Mouse (Mus musculus): ENCODE data around the gene Cacna2d2. TPM values are rescaled to one million over a fixed set of nuclear protein-coding genes. Genes with fewer than 3 reads are reported as not detected.
A peak's percentile ranks its signal among the peaks of the same experiment; 100 is the strongest.

Gene Cacna2d2
- polyA plus RNA-seq, 1 experiment from 2014 or later: 9.8 TPM

GRCm38 (mm10) chr9:107409449-107409848 is 10.0 kb downstream of the Cacna2d2 start:
- H3K36me3 ChIP-seq: no peaks in the 10 kb centered on the region
- ATAC-seq (ENCODE audit: low FRiP score): no peak
- 79% methylated on average over 4 of the region's 4 CpGs for WGBS
- H3K4me2 ChIP-seq: no peak overlapping the region
- H3K27me3 ChIP-seq (replicated peaks): no peaks in the 10 kb centered on the region
- H3K27ac ChIP-seq (replicated peaks): no peak overlapping the region
- H3K9ac ChIP-seq (replicated peaks): no peak overlapping the region
- H3K4me1 ChIP-seq: peaks cover 7% of the 10 kb centered on the region
- no peak overlapping the region for H3K4me3 ChIP-seq (replicated peaks)
- no peaks in the 10 kb centered on the region for H3K9me3 ChIP-seq (replicated peaks)

DNA sequence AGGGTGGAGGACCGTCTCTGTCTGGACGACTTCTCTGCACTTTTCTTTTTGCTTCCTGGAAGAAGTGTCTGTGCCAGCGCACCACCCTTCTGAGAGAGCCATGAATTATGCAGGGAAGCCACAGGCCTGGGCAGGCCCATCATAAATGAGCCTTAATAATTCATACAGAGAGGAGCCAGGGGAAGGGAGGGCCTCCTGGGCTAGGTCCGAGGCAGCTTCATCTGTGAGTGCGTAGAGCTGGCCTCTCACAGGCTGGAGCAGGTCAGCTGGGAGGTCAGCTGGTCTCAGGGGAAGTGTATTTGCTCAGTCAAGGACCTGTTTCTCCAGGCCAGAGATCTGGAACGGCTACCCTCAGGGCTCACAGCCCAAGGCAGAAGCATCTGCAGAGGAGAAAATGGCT is 17.7 kb downstream of the Cacna2d2 start:
- Histone ChIP-seq H3K27ac (replicated peaks) (0 out of 2 replicates have a peak overlapping the region, but pooled peaks have one; percentile 24), H3K4me2 (no peak overlapping the region), H3K9me3 (replicated peaks) (no peaks in the 10 kb centered on the region), H3K4me1 (peaks cover 21% of the 10 kb centered on the region), H3K27me3 (replicated peaks) (no peaks in the 10 kb centered on the region), H3K36me3 (no peaks in the 10 kb centered on the region), H3K9ac (replicated peaks) (no peak overlapping the region), H3K4me3 (replicated peaks) (no peak overlapping the region)
- 55% methylated on average over 6 of the region's 6 CpGs for WGBS
- ATAC-seq (ENCODE audit: low FRiP score): no peak; the same call in 1 of the 2 replicates

DNA sequence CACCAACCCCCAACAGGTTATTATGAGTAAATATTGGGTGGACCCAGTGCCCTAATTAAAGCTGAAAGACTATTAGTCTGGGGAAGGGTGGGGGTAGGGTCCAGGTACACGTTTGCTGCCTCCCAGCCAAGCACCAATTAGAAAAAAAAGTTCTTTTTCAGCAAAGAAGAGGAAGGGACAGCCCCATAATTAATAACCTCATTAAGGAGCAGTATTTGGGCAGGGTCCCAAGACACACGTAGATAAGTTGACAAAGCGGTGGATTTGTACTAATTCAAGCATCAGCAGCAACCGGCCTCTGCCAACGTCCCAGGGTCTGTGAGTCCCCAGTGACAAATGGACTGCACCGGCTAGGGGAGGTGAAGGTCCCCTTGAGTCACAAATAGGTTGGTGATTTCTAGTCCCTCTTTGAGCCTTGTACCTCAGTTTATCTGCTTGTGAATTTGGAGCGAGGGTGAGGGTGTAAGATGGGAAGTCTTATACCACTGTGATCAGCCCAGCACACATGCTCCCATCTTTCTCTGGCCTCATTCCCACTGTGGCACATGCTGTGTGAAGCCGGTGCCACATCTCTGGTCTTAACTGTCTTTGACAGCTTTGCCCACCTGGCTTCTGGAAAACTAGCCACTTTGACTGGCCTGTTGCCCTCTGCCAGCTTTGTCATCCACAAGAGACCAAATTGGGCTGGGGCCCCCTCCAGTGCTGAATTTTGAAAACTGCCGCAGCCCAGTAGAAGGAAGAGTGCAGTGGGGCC is 20.3 kb downstream of the Cacna2d2 start:
- no peaks in the 10 kb centered on the region for H3K9me3 ChIP-seq (replicated peaks)
- no peak for ATAC-seq (ENCODE audit: low FRiP score)
- H3K4me1 ChIP-seq: peaks cover 30% of the 10 kb centered on the region
- H3K27ac ChIP-seq (replicated peaks): no peak overlapping the region
- H3K4me3 ChIP-seq (replicated peaks): no peak overlapping the region
- WGBS: 70% methylated on average over 9 of the region's 9 CpGs
- no peak overlapping the region for H3K9ac ChIP-seq (replicated peaks)
- no peaks in the 10 kb centered on the region for H3K36me3 ChIP-seq
- no peak overlapping the region for H3K4me2 ChIP-seq
- no peaks in the 10 kb centered on the region for H3K27me3 ChIP-seq (replicated peaks)

GRCm38 (mm10) chr9:107420898-107421297 is 21.5 kb downstream of the Cacna2d2 start:
- peak overlapping the region; percentile 4; the same call in 1 of the 2 replicates for H3K27ac ChIP-seq (replicated peaks)
- no peaks in the 10 kb centered on the region for H3K36me3 ChIP-seq
- H3K4me1 ChIP-seq: peaks cover 35% of the 10 kb centered on the region

GRCm38 (mm10) chr9:107422878-107423277 is 23.5 kb downstream of the Cacna2d2 start:
- no peaks in the 10 kb centered on the region for H3K36me3 ChIP-seq
- no peak overlapping the region for H3K4me2 ChIP-seq
- H3K4me1 ChIP-seq: peaks cover 41% of the 10 kb centered on the region
- 62% methylated on average over 2 of the region's 2 CpGs for WGBS
- H3K27ac ChIP-seq (replicated peaks): no peak overlapping the region
- H3K9ac ChIP-seq (replicated peaks): no peak overlapping the region
- H3K4me3 ChIP-seq (replicated peaks): no peak overlapping the region
- no peaks in the 10 kb centered on the region for H3K9me3 ChIP-seq (replicated peaks)
- no peaks in the 10 kb centered on the region for H3K27me3 ChIP-seq (replicated peaks)
- ATAC-seq (ENCODE audit: low FRiP score): no peak

More at GRCm38 (mm10) chr9:107420898-107421297, 21.5 kb downstream of the Cacna2d2 start:
- H3K4me2 ChIP-seq: no peak overlapping the region
- no peaks in the 10 kb centered on the region for H3K27me3 ChIP-seq (replicated peaks)
- H3K9me3 ChIP-seq (replicated peaks): no peaks in the 10 kb centered on the region
- H3K4me3 ChIP-seq (replicated peaks): no peak overlapping the region
- WGBS: 58% methylated on average over 5 of the region's 5 CpGs
- H3K9ac ChIP-seq (replicated peaks): no peak overlapping the region
- ATAC-seq (ENCODE audit: low FRiP score): no peak

DNA sequence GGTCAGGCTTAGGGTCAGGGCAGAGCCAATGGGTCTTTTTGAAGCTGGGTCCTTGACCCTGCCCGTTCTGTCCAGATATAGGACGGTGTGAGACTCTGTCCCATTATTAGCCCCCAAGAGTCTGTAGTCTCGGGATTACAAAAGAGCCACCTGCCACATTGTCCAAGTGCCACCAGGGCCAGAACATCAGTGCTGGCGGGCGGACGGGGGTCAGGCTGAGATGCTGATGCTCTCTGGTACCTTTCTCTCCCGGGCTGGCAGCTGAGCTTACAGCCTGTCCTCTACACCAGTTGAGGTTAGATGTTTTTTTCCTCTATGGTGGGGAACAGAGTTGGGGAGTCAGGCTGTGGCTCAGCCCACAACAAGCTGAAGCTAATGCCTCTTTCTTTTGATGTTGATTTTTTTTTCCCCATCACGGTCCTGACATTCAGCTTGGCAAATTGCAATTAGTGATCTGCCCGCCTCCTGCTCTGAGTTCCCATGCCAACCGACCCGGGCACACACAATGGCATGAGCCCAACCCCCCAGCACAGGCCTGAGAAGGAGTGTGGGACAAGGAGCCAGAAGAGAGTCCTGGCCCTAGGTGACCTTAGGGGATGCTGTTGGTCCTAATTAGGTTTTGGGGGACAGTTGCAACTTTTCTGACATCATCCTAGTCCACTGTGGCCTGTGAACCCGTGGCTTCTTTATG is 25.2 kb downstream of the Cacna2d2 start:
- Histone ChIP-seq H3K4me1 (peaks cover 53% of the 10 kb centered on the region), H3K9ac (replicated peaks) (no peak overlapping the region), H3K36me3 (no peaks in the 10 kb centered on the region), H3K27me3 (replicated peaks) (no peaks in the 10 kb centered on the region), H3K27ac (replicated peaks) (no peak overlapping the region), H3K4me2 (no peak overlapping the region), H3K4me3 (replicated peaks) (no peak overlapping the region), H3K9me3 (replicated peaks) (no peaks in the 10 kb centered on the region)
- no peak for ATAC-seq (ENCODE audit: low FRiP score)
- 35% methylated on average over 12 of the region's 12 CpGs for WGBS

GRCm38 (mm10) chr9:107427876-107428275 is 28.5 kb downstream of the Cacna2d2 start:
- H3K27ac ChIP-seq (replicated peaks): 0 out of 2 replicates have a peak overlapping the region, but pooled peaks have one; percentile 28
- H3K4me1 ChIP-seq: peaks cover 72% of the 10 kb centered on the region
- ATAC-seq (ENCODE audit: low FRiP score): no peak
- no peak overlapping the region for H3K4me3 ChIP-seq (replicated peaks)
- no peak overlapping the region for H3K9ac ChIP-seq (replicated peaks)
- H3K9me3 ChIP-seq (replicated peaks): no peaks in the 10 kb centered on the region
- H3K4me2 ChIP-seq: no peak overlapping the region
- H3K27me3 ChIP-seq (replicated peaks): no peaks in the 10 kb centered on the region
- no peaks in the 10 kb centered on the region for H3K36me3 ChIP-seq
- WGBS: 64% methylated on average over 7 of the region's 7 CpGs

DNA sequence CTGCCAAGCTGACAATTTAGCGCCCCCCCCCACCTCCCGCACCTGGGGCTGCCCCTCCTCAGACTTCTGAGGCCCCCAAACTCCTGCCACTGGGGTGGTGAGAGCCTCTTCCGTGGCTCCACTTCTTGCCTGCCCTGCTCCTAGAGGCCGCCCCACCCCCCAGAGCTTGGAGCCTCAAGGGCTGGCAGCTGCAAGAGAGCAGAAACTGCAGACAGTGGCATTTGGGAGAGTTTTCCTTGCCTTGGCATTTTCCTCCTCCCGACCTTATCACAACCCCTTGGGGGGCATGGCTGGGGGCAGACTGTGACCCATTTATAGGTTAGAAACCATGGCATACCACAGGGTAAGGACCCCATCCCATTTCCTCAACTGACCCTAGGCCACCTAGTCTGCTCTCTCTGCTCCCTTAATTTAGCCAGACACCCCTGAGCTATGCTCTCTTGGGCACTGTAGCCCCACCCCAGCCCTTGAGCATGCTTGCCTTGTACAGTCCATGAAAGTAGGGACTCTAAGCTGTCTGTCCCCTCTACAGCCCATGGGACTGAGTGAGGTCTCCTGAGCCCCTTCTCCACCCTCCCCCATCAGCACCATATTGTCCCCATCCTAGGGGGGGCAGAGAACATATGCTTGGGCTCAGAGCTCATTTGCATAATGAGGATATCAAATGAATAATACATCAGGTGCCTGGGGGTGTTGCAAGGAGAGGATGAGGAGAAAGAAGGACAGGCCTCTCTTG is 29.2 kb downstream of the Cacna2d2 start:
- Histone ChIP-seq H3K27ac (replicated peaks) (no peak overlapping the region), H3K27me3 (replicated peaks) (no peaks in the 10 kb centered on the region), H3K4me1 (peaks cover 72% of the 10 kb centered on the region), H3K4me3 (replicated peaks) (no peak overlapping the region), H3K4me2 (no peak overlapping the region), H3K9ac (replicated peaks) (no peak overlapping the region), H3K36me3 (no peaks in the 10 kb centered on the region), H3K9me3 (replicated peaks) (no peaks in the 10 kb centered on the region)
- 49% methylated on average over 5 of the region's 5 CpGs for WGBS
- peak; percentile 1; the same call in 1 of the 2 replicates for ATAC-seq (ENCODE audit: low FRiP score)

DNA sequence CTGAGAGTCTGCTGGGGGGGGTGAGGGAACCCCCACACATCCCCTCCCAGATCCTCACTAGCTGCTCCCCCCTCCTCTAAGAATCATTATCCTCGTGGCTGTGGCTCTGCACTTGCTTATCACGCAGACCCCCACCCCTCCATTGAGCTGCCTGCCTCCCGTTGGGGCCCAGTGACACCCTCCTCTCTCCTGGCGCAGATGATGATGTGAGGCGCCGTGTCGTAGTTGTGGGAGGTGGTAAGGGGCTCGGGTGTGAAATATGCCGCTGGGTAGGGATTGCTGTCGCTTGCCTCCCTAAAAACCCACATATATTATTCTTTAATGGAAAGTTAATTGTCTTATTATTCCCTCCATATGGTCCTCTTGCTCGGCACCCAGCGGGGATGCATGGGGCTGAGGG is 31.0 kb downstream of the Cacna2d2 start:
- Histone ChIP-seq H3K27me3 (replicated peaks) (no peaks in the 10 kb centered on the region), H3K4me1 (peaks cover 81% of the 10 kb centered on the region), H3K4me2 (peak overlapping the region; percentile 26; the same call in 1 of the 2 replicates), H3K36me3 (no peaks in the 10 kb centered on the region), H3K9me3 (replicated peaks) (no peaks in the 10 kb centered on the region), H3K4me3 (replicated peaks) (no peak overlapping the region), H3K27ac (replicated peaks) (peak overlapping the region; percentile 66), H3K9ac (replicated peaks) (no peak overlapping the region)
- no peak for ATAC-seq (ENCODE audit: low FRiP score)
- 20% methylated on average over 12 of the region's 12 CpGs for WGBS

- Histone ChIP-seq H3K9me3 (replicated peaks) (no peaks in the 10 kb centered on the region), H3K36me3 (no peaks in the 10 kb centered on the region), H3K4me3 (replicated peaks) (no peak overlapping the region), H3K27me3 (replicated peaks) (no peaks in the 10 kb centered on the region), H3K4me2 (no peak overlapping the region), H3K9ac (replicated peaks) (no peak overlapping the region), H3K4me1 (peaks cover 70% of the 10 kb centered on the region), H3K27ac (replicated peaks) (no peak overlapping the region)
- ATAC-seq (ENCODE audit: low FRiP score): no peak
- 73% methylated on average over 3 of the region's 3 CpGs for WGBS
Measured at GRCm38 (mm10) chr9:107432546-107432945, 33.1 kb downstream of the Cacna2d2 start.

- 16% methylated on average over 6 of the region's 6 CpGs for WGBS
- Histone ChIP-seq H3K9me3 (replicated peaks) (no peaks in the 10 kb centered on the region), H3K36me3 (no peaks in the 10 kb centered on the region), H3K27me3 (replicated peaks) (no peaks in the 10 kb centered on the region), H3K4me3 (replicated peaks) (no peak overlapping the region), H3K4me1 (peaks cover 51% of the 10 kb centered on the region), H3K4me2 (no peak overlapping the region), H3K9ac (replicated peaks) (no peak overlapping the region), H3K27ac (replicated peaks) (peak overlapping the region; percentile 37; the same call in 1 of the 2 replicates)
- no peak for ATAC-seq (ENCODE audit: low FRiP score)
Measured at GRCm38 (mm10) chr9:107434851-107435250, 35.4 kb downstream of the Cacna2d2 start.
